Mouse (Mus musculus) liver, postnatal 0 days (tissue): ENCODE data around the gene Ankrd39.

ENCODE experiments used
- CTCF ChIP-seq: sonication (generic); IDR thresholded peaks from 2 replicates; pipeline ENCODE4 v1.5.1; 2016; ENCODE audit warnings: antibody characterized with exemption, low read depth
- EP300 ChIP-seq: IDR thresholded peaks from 2 replicates; pipeline ENCODE4 v1.6.1; 2016; ENCODE audit warnings: antibody characterized with exemption, low read depth, mild to moderate bottlenecking

GRCm38 (mm10) chr1:36587860-36588259, 40.6 kb upstream of the Ankrd39 start:
- TF ChIP-seq CTCF (no peak), EP300 (no peak)
